ENCODE assay signal across 21 mouse cellular contexts in the genomic region with DNA sequence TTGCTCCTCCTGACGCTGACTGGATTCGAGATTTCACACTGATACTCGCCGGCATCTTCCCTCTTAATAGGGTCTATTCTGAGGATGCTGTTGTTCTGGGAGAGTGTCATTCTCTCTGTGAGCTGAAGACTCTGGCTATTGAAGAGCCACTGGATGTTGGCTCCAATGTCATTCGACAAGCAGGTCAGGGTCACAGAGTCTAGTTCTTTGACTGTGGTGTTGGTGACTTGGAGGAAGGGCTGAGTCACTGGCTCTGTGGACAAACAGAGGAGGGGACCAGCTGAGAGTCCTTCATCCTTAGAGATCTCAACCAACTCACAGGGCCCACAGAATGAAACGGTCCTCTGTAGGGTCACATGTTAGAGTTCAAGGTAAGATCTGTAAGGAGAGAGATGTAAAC. TPM values are rescaled to one million over a fixed set of nuclear protein-coding genes. Genes with fewer than 3 reads are reported as not detected.
"Had no signal": no experiment of that assay in that cellular context is flagged by ENCODE, and none has a peak within 500 bp of the region (broad histone marks: within the 10 kb centered on the region; RNA-seq: fewer than 3 reads in every experiment).

No protein-coding gene starts in this region.

RNA-seq across cellular contexts. Expression of a gene that starts 5.6 kb away (rescaled TPM):
- polyA plus RNA-seq: myocyte had no signal

RNA-seq across cellular contexts. Expression of a gene that starts 59.1 kb away (rescaled TPM):
- total RNA-seq: left cerebral cortex, postnatal 14 days; left cerebral cortex, postnatal 25 days; left cerebral cortex, postnatal 36 days; left cerebral cortex, postnatal 4 days; liver, adult 2 months; megakaryocyte progenitor cell, adult 5-6 weeks; megakaryocyte, adult 5-6 weeks; megakaryocyte-erythroid progenitor cell, adult 5-6 weeks; midbrain, postnatal 0 days; monocyte, adult 5-6 weeks had no signal
- polyA plus RNA-seq: limb, embryonic 14.5 days; liver, adult 2 months; liver, embryonic 12.5 days; liver, embryonic 13.5 days; liver, embryonic 14.5 days; liver, embryonic 15.5 days; liver, postnatal 0 days; lung, embryonic 14.5 days; lung, embryonic 16.5 days; macrophage; neural tube, embryonic 11.5 days had no signal
